Mouse (Mus musculus): ENCODE measurements around the gene Tspyl2.
"Not testable (repeated sequence)": the region's sequence is repeated elsewhere in the genome, so short reads cannot be mapped to it uniquely, and the experiment has no call there.

Gene Tspyl2

DNA sequence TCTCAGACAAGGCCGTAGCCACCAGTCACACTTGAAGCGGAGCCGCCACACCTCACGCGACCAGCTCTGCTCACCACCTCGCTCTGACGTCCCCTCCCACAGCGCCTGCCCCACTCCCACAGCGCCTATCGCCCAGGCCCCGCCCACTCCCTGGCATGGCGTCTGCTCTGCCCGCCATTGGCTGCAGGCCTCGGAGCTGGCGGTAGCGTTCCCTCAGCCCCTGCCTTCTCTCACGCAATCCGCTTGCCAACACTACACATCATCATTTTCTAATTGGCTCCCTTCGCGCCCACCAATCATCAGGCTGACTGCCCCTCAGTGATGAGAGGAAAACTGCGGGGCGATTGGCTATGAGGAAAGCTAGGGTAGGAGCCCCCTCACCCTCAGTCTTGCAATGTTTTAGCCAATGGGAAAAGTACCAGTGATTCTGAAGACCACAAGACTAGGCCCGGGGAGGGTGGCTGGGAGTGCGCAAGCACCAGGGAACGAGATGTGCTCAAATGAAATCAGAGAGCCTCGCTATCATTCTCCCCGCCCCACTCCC lies at the start of gene Tspyl2:
Tspyl2 (minus strand) TSS at position 68 of the 544 bp plus-strand sequence.
- DNase-seq (ENCODE audit: low spot score): peak; percentile 92

DNA sequence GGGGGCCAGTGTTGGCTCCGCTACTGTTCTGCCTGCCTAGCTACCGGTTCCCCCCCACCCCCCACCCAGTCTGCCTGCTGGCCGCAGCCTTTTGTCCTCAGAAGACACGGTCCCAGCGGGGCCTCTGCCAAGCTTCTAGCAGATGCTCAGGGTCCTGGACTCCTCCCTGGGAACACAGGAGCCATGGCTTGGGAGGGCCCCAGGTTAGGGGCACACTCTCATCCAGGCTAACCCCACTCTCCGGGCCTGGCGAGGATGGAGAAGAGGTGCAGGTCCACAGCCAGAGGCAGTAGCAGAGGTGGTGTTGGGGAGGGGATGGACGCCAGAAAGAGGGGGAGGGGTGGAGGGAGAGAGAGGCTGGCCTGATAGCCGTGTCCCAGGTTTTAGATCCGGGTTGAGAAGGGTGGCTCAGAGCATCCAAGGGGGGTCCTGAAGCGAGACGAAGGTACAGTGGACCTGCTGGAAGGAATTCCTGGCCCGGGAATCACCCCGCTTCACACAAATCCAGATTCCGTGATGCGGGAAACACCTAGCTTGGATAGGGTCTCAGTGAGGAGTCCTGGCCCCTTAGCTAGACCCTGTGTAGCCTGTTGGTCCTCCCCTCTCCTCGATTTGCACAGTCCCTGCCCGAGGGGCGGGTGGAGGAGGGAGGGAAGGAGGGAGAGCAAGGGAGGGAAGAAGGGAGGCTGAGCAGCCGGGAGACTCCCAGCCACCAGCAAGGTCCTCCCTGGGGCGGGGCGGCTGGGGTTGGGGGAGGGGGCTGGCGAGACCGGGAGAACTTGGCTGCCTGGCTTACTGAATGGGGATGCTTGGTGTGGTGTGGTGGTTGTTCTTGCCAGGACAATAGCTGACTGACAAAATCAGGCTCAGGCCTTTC lies 26.4 kb upstream of the Tspyl2 start, which contains the start of gene Gpr173:
Gpr173 (minus strand) TSS at position 308 of the 877 bp plus-strand sequence.
- peak; percentile 28 for DNase-seq (ENCODE audit: low spot score)

DNA sequence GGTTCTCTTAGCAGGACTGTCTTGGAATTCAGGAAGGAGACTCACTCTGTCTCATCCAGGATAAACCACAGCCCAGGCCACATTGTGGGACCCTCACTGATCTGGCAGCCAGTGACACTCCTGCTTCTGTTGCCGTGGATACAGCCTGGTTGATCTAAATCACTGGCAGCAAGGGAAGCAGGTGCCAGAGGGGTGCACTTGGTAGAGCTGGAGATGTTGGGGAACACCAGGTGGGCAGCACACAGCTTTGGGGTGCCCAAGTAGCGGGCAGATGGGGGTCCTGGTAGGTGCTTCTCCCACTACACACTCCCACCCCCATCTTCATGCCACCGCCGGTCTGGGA lies 25.8 kb upstream of the Tspyl2 start:
- DNase-seq (ENCODE audit: low spot score): no peak

DNA sequence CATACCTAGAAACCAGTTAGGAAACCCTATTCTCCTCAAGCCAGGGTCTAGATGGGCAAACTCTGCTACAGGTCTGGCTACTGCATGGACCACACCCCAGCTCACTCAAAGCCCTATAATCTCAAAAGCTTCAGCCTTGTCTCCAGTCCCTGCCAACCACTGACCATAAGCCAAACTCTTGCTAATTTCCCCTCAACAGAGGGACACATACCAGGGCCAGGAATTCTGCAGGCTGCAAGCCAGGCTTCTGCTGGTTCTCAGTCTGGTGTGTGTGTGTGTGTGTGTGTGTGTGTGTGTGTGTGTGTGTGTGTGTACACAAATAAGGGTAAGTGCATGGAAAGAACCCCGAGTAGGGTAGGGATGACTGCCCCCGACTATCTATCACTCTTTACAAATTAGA lies 24.2 kb upstream of the Tspyl2 start:
- no peak for DNase-seq (ENCODE audit: low spot score)

DNA sequence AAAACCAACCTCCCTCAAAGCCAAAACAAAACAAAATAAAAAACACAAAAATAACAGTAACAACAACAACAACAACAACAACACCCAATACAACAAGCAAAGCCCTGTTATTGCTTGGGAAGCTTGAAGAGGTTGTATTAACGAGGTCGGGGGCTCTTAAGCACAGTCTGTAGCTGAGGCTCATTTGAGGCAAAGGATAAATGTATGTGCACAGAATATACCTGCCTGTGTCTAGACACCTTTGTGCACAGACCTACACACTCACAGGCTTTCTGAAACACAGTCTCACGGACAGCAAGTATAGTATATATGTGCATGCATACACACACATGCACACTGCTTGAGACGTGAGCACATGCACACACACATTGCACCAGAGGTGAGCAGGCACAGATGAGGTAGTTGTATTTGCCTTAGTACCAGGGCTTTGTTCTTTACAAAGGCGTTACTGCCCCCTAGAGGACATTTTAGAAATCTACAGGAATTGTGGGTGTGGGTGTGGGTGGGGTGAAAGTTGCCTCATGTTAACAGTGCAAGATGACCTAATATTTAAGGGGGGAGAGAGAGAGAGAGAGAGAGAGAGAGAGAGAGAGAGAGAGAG lies 10.4 kb upstream of the Tspyl2 start:
- no peak for DNase-seq (ENCODE audit: low spot score)

DNA sequence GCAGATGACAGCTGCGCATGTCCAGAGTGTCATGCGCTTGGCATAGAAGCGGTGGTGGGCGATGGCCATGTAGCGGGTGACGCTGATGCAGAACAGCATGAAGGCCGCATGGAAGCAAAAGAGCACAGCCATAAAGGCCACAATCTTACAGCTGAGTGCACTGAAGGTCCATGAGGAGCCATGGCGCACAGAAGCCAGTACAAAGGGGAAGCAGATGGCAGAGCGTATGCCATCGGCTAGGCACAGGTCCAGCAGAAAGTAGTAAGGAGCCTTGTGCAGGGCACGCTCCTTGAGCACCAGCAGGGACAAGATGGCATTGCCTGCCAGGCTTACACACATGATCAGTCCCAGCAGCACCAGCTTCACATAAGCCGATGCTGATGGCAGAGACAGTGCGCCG lies 4.8 kb upstream of the Tspyl2 start:
- no peak for DNase-seq (ENCODE audit: low spot score)

DNA sequence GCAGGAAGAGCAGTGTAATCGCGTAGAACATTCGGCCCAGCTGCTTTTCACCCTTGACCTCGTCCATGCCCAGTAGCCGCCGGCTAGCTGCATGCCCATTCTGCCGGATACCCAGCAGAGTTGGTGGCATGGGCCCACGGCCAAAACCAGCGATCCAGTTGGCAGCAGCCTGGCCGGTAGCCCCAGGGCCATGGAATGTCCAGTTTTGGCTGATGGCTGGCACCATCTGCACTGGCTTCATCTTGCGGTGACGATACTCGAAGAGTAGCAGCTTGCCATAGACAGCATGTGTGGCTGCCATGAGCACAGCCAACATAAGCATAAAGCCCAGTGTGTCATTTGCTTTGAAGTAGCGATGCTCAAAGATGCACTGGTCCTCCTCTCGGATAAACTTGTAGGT lies 4.4 kb upstream of the Tspyl2 start:
- DNase-seq (ENCODE audit: low spot score): no peak

DNA sequence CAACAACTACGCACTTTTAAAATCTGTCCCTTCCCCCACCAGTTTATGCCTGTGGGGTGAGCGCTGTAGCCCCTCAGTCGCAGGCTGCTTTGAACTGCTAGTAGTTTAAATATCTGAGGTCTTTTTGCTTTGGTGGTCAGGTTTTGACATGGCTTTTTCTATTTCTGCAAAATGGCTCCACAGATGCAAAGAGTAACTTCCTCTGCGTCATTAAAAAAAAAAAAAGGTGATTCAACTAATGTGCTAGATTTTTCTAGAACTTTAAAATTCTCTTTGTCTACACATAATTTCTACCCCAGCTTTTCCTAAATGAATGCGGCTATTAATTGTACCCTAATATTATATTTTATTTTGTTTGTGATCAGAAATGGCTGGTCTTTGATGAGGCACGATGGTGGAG lies 678 bp upstream of the Tspyl2 start:
- no peak for DNase-seq (ENCODE audit: low spot score)

DNA sequence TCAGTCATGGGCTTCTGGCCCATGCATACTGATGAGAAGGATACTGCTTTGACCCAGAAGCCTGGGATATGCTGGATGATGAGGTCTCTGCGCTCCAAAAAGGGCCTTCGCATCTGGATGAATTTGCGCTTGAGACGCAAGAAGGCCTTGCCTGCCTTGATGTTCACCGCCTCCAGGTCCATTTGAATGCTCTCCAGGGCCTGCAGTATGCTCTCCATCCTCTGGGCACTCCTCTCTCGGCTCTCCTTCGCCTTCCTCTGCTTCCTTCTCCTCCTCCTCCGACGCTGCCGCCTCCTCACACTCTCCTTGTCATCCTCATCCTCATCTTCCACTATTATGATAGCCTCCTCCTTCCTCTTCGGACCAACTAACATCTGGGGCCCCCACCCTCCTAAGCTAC lies 729 bp downstream of the Tspyl2 start:
- no peak for DNase-seq (ENCODE audit: low spot score)

DNA sequence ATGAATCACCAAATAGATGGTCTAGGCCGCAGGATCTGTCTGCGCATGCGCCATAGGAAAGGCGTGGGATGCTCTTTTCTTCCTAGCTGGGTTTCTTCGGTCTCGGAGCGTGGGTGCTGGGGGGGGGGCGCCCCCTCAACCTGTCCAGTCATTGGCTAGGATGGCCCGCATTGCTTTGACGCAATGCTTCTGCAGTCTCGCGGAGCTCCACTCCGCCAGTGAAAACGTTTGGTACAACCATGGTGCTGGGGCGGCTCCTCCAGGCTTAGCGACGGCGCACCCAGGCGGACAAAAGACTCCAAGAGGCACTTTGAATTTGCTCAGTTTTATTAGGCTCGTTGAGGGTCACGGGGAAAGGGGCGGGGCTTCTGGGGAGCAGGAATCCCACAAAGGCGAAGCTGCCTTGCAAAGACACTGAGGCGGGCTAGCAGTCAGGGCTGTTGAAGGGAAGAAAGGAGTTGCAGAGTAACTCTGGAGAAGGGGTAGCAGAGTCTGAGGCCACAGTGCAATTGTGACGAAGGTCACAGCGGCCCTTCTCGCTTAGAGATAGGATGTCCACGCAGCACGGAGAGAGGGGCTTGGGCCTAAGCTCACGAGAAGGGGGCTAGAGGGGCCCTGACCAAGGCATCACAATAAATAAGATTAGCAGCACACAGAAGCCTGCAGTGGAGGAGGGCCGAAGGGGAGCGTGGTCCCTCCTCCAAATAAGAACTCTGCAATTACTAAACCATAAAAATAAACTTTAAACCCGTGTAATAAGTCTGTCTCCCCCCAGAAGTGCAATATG lies 5.5 kb downstream of the Tspyl2 start:
- peak; percentile 87 for DNase-seq (ENCODE audit: low spot score)

DNA sequence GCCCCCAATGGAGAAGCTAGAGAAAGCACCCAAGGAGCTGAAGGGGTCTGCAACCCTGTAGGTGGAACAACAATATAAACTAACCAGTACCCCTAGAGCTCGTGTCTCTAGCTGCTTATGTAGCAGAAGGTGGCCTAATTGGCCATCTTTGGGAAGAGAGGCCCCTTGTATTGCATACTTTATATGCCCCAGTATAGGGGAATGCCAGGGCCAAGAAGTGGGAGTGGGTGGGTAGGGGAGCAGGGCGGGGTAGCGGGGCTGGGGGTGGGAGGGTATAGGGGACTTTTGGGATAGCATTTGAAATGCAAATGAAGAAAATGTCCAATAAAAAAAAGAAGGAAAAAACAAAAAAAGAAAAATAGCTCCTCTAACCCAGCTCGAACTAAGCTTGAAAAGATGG lies 6.1 kb downstream of the Tspyl2 start:
- not testable (repeated sequence) for DNase-seq (ENCODE audit: low spot score)

DNA sequence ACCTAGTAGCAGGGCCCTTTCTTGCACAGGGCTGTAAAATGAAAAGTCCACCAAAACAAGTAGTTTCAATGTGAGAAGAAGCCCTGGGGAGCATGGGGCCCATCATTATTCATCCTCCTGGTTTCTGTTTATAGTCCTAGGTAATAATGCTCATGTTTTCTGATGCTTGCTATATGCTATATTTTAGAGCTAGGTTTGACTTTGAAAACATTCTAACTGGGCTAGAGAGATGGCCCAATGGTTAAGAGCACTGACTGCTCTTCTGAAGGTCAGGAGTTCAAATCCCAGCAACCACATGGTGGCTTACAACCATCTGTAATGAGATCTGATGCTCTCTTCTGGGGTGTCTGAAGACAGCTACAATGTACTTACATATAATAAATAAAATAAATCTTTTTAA lies 12.8 kb downstream of the Tspyl2 start:
- DNase-seq (ENCODE audit: low spot score): not testable (repeated sequence)

DNA sequence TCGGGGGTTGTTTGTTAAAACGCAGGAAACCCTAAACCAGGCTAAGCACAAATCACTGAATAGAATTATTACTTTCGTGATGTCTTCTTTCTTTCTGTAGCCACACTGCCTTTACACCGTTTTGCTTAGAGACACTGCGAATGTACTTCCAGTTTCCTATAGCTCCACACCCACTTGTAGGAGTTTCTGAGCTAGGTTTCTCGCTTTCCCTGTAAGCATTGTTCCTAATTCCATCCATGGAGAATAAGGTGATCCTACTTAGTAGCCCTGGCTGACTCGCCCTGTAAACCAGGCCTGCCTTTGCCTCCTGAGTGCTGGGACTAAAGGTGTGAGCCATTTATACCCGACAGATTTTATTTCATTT lies 14.6 kb downstream of the Tspyl2 start:
- DNase-seq (ENCODE audit: low spot score): no peak

DNA sequence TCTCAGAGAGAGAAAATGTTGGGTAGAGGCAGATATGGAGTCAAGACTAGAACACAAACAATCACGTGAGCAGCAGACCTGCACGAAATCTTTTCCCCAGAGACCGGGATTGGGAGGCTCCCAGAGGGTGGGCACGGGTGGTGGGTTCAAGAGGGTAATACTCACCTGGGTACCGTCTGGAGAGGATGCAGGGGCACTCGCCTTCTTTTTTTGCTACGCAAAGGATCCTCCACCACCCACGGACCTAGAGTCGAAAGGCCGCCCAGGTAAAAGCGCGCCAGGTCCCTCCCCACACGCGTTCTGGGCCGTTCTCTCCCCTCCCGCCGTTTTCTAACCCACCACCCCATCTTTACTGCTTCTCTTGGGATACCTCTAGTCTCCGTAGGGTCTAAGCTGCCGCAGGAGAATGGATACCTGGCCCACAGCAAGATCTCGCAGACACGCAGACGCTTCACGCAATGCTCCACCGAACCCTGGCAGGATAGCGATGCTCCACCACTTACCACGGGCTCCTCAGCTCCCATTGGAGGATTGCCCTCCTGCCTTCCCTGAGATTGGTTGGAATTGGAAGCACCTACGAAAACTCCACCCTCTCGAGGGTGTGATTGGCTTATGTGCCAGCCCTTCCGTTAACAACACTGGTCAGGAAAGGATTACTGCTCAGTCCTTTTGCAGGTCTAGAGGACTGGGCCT lies 15.1 kb downstream of the Tspyl2 start, which contains the start of gene Kantr:
Kantr (minus strand) TSS at position 500 of the 693 bp plus-strand sequence.
- DNase-seq (ENCODE audit: low spot score): peak; percentile 73

DNA sequence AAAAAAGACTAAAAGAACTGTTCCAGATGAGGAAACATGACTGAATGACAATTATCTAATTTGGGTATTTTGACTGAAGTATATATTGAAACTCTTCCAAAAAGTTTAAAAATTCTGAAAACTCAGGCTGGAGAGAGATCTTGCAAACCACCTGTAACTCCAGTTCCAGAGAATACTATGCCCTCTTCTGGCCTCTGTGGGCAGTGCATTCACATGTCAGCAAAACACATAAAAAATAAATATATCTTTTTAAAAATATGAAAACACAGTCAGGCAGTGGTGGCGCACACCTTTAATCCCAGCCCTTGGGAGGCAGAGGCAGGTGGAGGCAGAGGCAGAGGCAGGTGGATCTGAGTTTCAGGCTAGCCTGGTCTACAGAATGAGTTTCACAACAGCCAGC lies 18.6 kb downstream of the Tspyl2 start:
- no peak for DNase-seq (ENCODE audit: low spot score)

DNA sequence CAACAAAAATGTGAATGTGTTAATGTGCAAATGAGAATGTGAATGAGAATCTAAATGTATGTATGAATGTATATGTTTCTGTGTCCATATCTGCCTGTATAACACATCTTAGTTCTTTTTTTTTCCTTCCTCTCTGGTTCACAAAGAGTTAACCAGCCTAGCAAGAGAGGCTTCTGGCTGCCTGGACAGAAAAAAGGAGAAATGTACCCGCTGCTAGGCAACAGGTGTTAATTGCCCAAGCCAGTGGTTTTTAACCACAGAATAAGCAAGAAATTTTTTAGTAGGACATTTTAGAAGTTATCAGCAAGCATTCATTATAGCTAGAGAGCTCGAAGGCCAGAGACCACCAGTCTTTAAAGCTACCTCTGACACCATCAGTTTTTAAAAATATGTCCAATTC lies 19.4 kb downstream of the Tspyl2 start:
- DNase-seq (ENCODE audit: low spot score): no peak

DNA sequence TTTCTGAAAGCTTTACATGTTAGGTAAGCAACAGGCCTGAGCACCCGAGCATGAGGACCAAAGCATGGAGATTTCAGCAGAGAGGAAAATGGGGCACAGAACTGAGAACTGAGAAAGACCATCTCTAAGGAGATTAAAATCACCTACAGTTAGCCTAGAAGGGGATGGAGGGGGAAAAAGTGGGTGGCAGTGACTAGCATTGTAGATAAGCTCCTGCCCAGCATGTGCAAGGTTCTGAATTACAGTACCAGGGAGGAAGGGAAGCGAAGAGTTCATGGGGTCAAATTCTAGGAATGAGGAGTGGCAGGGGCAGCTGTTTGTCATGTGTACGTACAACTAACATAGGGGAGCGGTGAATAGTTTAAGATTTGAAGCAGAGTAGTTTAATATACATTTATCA lies 21.7 kb downstream of the Tspyl2 start:
- DNase-seq (ENCODE audit: low spot score): no peak

DNA sequence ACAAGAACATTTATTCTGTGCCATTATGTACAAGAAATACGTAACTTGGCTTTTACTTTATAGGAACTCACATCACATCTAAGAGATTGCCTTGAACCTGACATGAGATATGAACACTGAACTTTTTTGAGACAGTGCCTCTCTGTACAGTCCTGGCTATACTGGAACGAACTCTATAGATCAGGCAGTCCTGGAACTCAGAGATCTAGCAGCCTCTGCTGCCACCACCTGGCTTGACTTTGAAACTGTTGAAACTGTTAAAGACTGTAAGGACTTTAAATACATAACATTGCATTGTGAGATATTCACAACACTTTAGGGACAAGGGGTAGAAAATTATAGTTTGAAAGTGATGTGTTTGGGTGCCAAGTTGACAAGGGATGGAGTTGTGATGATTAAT lies 34.3 kb downstream of the Tspyl2 start:
- DNase-seq (ENCODE audit: low spot score): peak; percentile 4

DNA sequence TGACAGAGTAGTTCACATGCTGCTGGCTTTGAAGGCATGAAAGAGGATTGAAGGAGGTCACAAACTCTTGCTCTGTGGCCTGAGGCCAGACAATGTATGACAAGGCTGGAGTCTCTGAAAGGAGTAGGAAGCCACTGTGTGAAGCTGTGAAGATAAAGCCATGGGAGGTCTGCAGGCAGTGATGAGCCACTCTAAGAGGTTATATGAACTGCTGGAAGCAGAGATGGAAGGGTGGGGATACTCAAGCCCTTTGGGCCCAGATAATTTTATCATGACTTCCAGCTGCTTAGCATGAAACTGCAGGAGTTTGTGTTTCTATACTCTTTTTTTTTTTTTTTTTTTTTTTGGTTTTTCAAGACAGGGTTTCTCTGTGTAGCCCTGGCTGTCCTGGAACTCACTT lies 34.9 kb downstream of the Tspyl2 start:
- DNase-seq (ENCODE audit: low spot score): no peak

DNA sequence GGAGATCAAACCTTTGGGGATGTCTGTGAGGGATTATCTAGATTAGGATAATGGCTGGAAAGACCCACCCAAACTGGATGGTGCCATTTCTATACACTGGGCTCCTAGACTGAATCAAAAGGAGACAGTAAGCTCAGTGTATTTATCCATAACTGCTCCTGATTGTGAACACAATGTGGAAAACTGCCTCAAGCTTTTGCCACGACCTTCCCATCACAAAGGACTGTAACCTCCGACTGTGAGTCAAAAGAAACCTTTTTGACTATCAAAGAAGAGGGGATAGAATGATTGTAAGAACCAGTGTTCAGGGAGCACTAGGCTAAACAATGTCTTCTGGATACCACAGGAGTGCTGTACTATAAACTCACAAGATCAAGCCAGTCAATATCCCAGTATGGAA lies 36.0 kb downstream of the Tspyl2 start:
- DNase-seq (ENCODE audit: low spot score): no peak

DNA sequence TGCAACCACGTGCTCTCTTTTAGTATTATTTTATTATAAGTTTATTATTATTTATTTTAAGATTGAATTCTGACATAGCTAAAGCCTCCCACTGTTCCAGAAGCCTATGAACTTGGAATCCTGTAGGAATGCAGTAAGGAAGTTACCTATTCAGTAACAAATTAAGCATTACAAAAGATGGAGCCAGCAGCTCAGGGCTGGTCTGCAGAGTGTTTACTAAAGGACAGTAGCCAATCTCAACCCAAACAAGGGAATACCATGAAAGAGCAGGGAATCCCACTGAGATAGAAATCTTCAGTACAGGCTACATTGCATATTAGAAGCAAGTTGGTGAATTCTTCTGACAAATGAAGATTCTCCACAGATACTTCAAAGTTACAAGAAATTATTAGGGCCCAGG lies 55.2 kb downstream of the Tspyl2 start:
- not testable (repeated sequence) for DNase-seq (ENCODE audit: low spot score)
